Mouse (Mus musculus): ENCODE results near the gene Gan. TPM values are rescaled to one million over a fixed set of nuclear protein-coding genes. Genes with fewer than 3 reads are reported as not detected.

The Gan gene
- polyA plus RNA-seq, 1 experiment = 8.4 TPM

- H3K27ac ChIP-seq (ENCODE audit: insufficient read depth, low read length) = no peak overlapping the region
- H3K4me1 ChIP-seq (ENCODE audit: control insufficient read depth, insufficient read depth, low read length) = no peaks in the 10 kb centered on the region
- TF ChIP-seq CTCF (IDR thresholded peaks at IDR 0.05; ENCODE audit: extremely low read depth, insufficient read depth, low read length) = no peak
- no peak for TF ChIP-seq POLR2A (IDR thresholded peaks at IDR 0.05; ENCODE audit: extremely low read depth, insufficient read depth, low read length)
- no peak overlapping the region for H3K4me3 ChIP-seq (ENCODE audit: insufficient read depth, low read length)
These were observed 96.6 kb downstream of the Gan start for GRCm38 (mm10) chr8:117254496-117254895.

GRCm38 (mm10) chr8:117256292-117256938, 98.5 kb downstream of the Gan start:
- Histone ChIP-seq H3K4me1 (ENCODE audit: control insufficient read depth, insufficient read depth, low read length) (peaks cover 4% of the 10 kb centered on the region), H3K27ac (ENCODE audit: insufficient read depth, low read length) (no peak overlapping the region)
- no peak for TF ChIP-seq CTCF (IDR thresholded peaks at IDR 0.05; ENCODE audit: extremely low read depth, insufficient read depth, low read length)
- peak; percentile 46; the same call in 1 of the 2 replicates for TF ChIP-seq POLR2A (IDR thresholded peaks at IDR 0.05; ENCODE audit: extremely low read depth, insufficient read depth, low read length)

GRCm38 (mm10) chr8:117257029-117257820, 99.3 kb downstream of the Gan start, which contains the start of gene Cmip:
Cmip (plus strand) TSS chr8:117257064.
- H3K27ac ChIP-seq (ENCODE audit: insufficient read depth, low read length) = peak within 1 kb of the TSS; percentile 97
- H3K4me1 ChIP-seq (ENCODE audit: control insufficient read depth, insufficient read depth, low read length) = peaks cover 6% of the 10 kb centered on the region
- H3K4me3 ChIP-seq (ENCODE audit: insufficient read depth, low read length) = peak within 1 kb of the TSS; percentile 99
- TF ChIP-seq POLR2A (IDR thresholded peaks at IDR 0.05; ENCODE audit: extremely low read depth, insufficient read depth, low read length) = no peak
- TF ChIP-seq CTCF (IDR thresholded peaks at IDR 0.05; ENCODE audit: extremely low read depth, insufficient read depth, low read length) = no peak

More at GRCm38 (mm10) chr8:117256292-117256938, 98.5 kb downstream of the Gan start:
- peak overlapping the region; percentile 99 for H3K4me3 ChIP-seq (ENCODE audit: insufficient read depth, low read length)

GRCm38 (mm10) chr8:117257821-117258575, 100.1 kb downstream of the Gan start:
- H3K27ac ChIP-seq (ENCODE audit: insufficient read depth, low read length) = peak overlapping the region; percentile 97
- H3K4me1 ChIP-seq (ENCODE audit: control insufficient read depth, insufficient read depth, low read length) = peaks cover 7% of the 10 kb centered on the region
- peak overlapping the region; percentile 99 for H3K4me3 ChIP-seq (ENCODE audit: insufficient read depth, low read length)
- TF ChIP-seq CTCF (IDR thresholded peaks at IDR 0.05; ENCODE audit: extremely low read depth, insufficient read depth, low read length) (no peak), POLR2A (IDR thresholded peaks at IDR 0.05; ENCODE audit: extremely low read depth, insufficient read depth, low read length) (no peak)

GRCm38 (mm10) chr8:117258576-117259040, 100.7 kb downstream of the Gan start:
- Histone ChIP-seq H3K4me1 (ENCODE audit: control insufficient read depth, insufficient read depth, low read length) (peaks cover 7% of the 10 kb centered on the region), H3K4me3 (ENCODE audit: insufficient read depth, low read length) (peak overlapping the region; percentile 99), H3K27ac (ENCODE audit: insufficient read depth, low read length) (no peak overlapping the region)
- no peak for TF ChIP-seq POLR2A (IDR thresholded peaks at IDR 0.05; ENCODE audit: extremely low read depth, insufficient read depth, low read length)
- no peak for TF ChIP-seq CTCF (IDR thresholded peaks at IDR 0.05; ENCODE audit: extremely low read depth, insufficient read depth, low read length)

GRCm38 (mm10) chr8:117259431-117260001, 101.6 kb downstream of the Gan start:
- peak overlapping the region; percentile 99 for H3K4me3 ChIP-seq (ENCODE audit: insufficient read depth, low read length)
- H3K27ac ChIP-seq (ENCODE audit: insufficient read depth, low read length) = no peak overlapping the region
- no peak for TF ChIP-seq POLR2A (IDR thresholded peaks at IDR 0.05; ENCODE audit: extremely low read depth, insufficient read depth, low read length)
- TF ChIP-seq CTCF (IDR thresholded peaks at IDR 0.05; ENCODE audit: extremely low read depth, insufficient read depth, low read length) = no peak
- peaks cover 7% of the 10 kb centered on the region for H3K4me1 ChIP-seq (ENCODE audit: control insufficient read depth, insufficient read depth, low read length)

- TF ChIP-seq CTCF (IDR thresholded peaks at IDR 0.05; ENCODE audit: extremely low read depth, insufficient read depth, low read length) (no peak), POLR2A (IDR thresholded peaks at IDR 0.05; ENCODE audit: extremely low read depth, insufficient read depth, low read length) (no peak)
- H3K4me1 ChIP-seq (ENCODE audit: control insufficient read depth, insufficient read depth, low read length) = peaks cover 7% of the 10 kb centered on the region
- H3K4me3 ChIP-seq (ENCODE audit: insufficient read depth, low read length) = peak overlapping the region; percentile 99
- no peak overlapping the region for H3K27ac ChIP-seq (ENCODE audit: insufficient read depth, low read length)
These were observed 102.4 kb downstream of the Gan start for GRCm38 (mm10) chr8:117260234-117260929.

- peaks cover 7% of the 10 kb centered on the region for H3K4me1 ChIP-seq (ENCODE audit: control insufficient read depth, insufficient read depth, low read length)
- H3K4me3 ChIP-seq (ENCODE audit: insufficient read depth, low read length) = peak overlapping the region; percentile 99
- H3K27ac ChIP-seq (ENCODE audit: insufficient read depth, low read length) = no peak overlapping the region
- no peak for TF ChIP-seq POLR2A (IDR thresholded peaks at IDR 0.05; ENCODE audit: extremely low read depth, insufficient read depth, low read length)
- TF ChIP-seq CTCF (IDR thresholded peaks at IDR 0.05; ENCODE audit: extremely low read depth, insufficient read depth, low read length) = no peak
These were observed 103.1 kb downstream of the Gan start for GRCm38 (mm10) chr8:117260930-117261475.
